In the genomic region with DNA sequence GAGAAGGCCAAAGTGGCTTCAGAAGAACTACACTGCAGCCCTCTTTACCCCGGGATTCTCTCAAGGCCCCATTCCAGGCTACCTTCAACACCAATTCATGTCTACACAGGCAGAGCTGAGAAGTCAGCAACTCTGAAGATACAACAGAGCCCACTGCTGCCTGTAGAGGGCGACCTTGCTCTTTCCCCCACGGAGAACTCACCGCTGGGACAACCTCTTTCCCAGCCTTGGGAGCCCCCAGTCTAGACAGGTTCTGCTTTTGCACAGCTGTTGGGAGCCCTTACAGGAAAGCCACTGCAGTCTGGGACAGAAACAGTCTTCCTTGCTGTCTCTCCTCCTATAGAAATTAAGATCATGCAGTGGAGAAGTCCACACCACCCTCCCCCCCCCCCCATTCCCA, we compare ENCODE assay signal across 8 mouse cellular contexts. TPM values are rescaled to one million over a fixed set of nuclear protein-coding genes. Genes with fewer than 3 reads are reported as not detected.
A peak's percentile ranks its signal among the peaks of the same experiment; 100 is the strongest.
DNase-seq lines count a peak whose midpoint lies in the region; ATAC-seq and TF ChIP-seq lines count a peak whose summit lies in the region.

No protein-coding gene starts in this region.

- no peaks in the 10 kb centered on the region for H3K79me2 ChIP-seq in heart, adult 2 months (replicated peaks; ENCODE audit: control insufficient read depth, insufficient read depth, low read length)

- WGBS in heart, adult 2 months = 7% methylated on average over 4 of the region's 4 CpGs
- 10% methylated on average over 4 of the region's 4 CpGs for whole genome bisulfite sequencing in heart, embryonic 10.5 days
- WGBS in kidney, adult 2 months = 5% methylated on average over 4 of the region's 4 CpGs
- WGBS in limb, embryonic 11.5 days = 9% methylated on average over 4 of the region's 4 CpGs
- WGBS in stomach, embryonic 16.5 days = 11% methylated on average over 4 of the region's 4 CpGs

- DNase-seq in heart, adult 2 months = peak; percentile 73 to 76
- DNase-seq in heart, embryonic 10.5 days (ENCODE audit: low spot score) = no peak
- peak; percentile 8 for DNase-seq in cerebellum, adult 11-12 months
- peak; percentile 61 to 69 for DNase-seq in frontal cortex, postnatal 25 days (ENCODE audit: low spot score in 2 of 2)
- peak; percentile 64 for DNase-seq in kidney, adult 2 months
- DNase-seq in limb, embryonic 11.5 days (ENCODE audit: low spot score) = peak; percentile 84
- peak; percentile 84 for DNase-seq in naive thymus-derived CD4-positive, alpha-beta T cell, adult 2 months (ENCODE audit: low read depth)

- intact Hi-C loops in heart, adult 2 months (cut with DNase I) = no loop called here

- H3K4me1 ChIP-seq in heart, adult 2 months (ENCODE audit: control insufficient read depth, insufficient read depth, low read length) = no peaks in the 10 kb centered on the region
- H3K4me1 ChIP-seq in heart, embryonic 10.5 days = 0 out of 2 replicates have a peak, but pooled peaks cover 4% of the 10 kb centered on the region
- H3K4me1 ChIP-seq in kidney, adult 2 months (ENCODE audit: control insufficient read depth, insufficient read depth, low read length) = no peaks in the 10 kb centered on the region
- H3K4me1 ChIP-seq in limb, embryonic 11.5 days (ENCODE audit: control insufficient read depth, insufficient read depth, low read length) = no peaks in the 10 kb centered on the region
- 0 out of 2 replicates have a peak, but pooled peaks cover 2% of the 10 kb centered on the region for H3K4me1 ChIP-seq in stomach, embryonic 16.5 days (ENCODE audit: control insufficient read depth, insufficient read depth, low read length)

- H3K27me3 ChIP-seq in heart, adult 2 months (ENCODE audit: control insufficient read depth, insufficient read depth, low read length) = no peaks in the 10 kb centered on the region
- peaks cover 11% of the 10 kb centered on the region; the same call in 1 of the 2 replicates for H3K27me3 ChIP-seq in heart, embryonic 10.5 days (ENCODE audit: insufficient read depth, poor library complexity, severe bottlenecking)
- no peaks in the 10 kb centered on the region for H3K27me3 ChIP-seq in kidney, adult 2 months (replicated peaks; ENCODE audit: control insufficient read depth, insufficient read depth, low read length)
- no peaks in the 10 kb centered on the region for H3K27me3 ChIP-seq in limb, embryonic 11.5 days (ENCODE audit: control insufficient read depth, insufficient read depth, low read length)
- H3K27me3 ChIP-seq in stomach, embryonic 16.5 days (ENCODE audit: control insufficient read depth, insufficient read depth, low read length) = no peaks in the 10 kb centered on the region

- 0 out of 2 replicates have a peak, but pooled peaks have one; percentile 45 for TF ChIP-seq EP300 in heart, adult 2 months (IDR thresholded peaks at IDR 0.05; ENCODE audit: insufficient read depth, low read depth, low read length)

- ATAC-seq in limb, embryonic 11.5 days (ENCODE audit: insufficient number of reproducible peaks, low FRiP score, low TSS enrichment, low read depth) = no peak
- peak; percentile 56; the same call in 1 of the 2 replicates for ATAC-seq in stomach, embryonic 16.5 days (ENCODE audit: insufficient read depth, low FRiP score)

- H3K9me3 ChIP-seq in heart, embryonic 10.5 days = no peaks in the 10 kb centered on the region
- no peaks in the 10 kb centered on the region for H3K9me3 ChIP-seq in limb, embryonic 11.5 days (ENCODE audit: control insufficient read depth, low read length)
- no peaks in the 10 kb centered on the region for H3K9me3 ChIP-seq in stomach, embryonic 16.5 days (replicated peaks; ENCODE audit: control insufficient read depth, low read length)

- H3K36me3 ChIP-seq in heart, adult 2 months (ENCODE audit: control insufficient read depth, insufficient read depth, low read length) = no peaks in the 10 kb centered on the region
- no peaks in the 10 kb centered on the region for H3K36me3 ChIP-seq in heart, embryonic 10.5 days
- H3K36me3 ChIP-seq in kidney, adult 2 months (ENCODE audit: control insufficient read depth, insufficient read depth, low read length) = no peaks in the 10 kb centered on the region
- H3K36me3 ChIP-seq in limb, embryonic 11.5 days (ENCODE audit: control insufficient read depth, insufficient read depth, low read length) = no peaks in the 10 kb centered on the region
- no peaks in the 10 kb centered on the region for H3K36me3 ChIP-seq in stomach, embryonic 16.5 days (ENCODE audit: control insufficient read depth, insufficient read depth, low read length)

- TF ChIP-seq CTCF in heart, adult 2 months (IDR thresholded peaks at IDR 0.05) = peak; percentile 83
- peak; percentile 85 for TF ChIP-seq CTCF in kidney, adult 2 months (conservative IDR thresholded peaks at IDR 0.05; ENCODE audit: insufficient read depth, insufficient read length, low read depth, low read length)

- H3K4me3 ChIP-seq in heart, adult 2 months = no peak overlapping the region
- no peak overlapping the region for H3K4me3 ChIP-seq in heart, embryonic 10.5 days
- H3K4me3 ChIP-seq in kidney, adult 2 months (ENCODE audit: insufficient read depth, low read depth, low read length) = no peak overlapping the region
- no peak overlapping the region for H3K4me3 ChIP-seq in limb, embryonic 11.5 days (ENCODE audit: low read depth, low read length)
- no peak overlapping the region for H3K4me3 ChIP-seq in stomach, embryonic 16.5 days (replicated peaks; ENCODE audit: low read length)

- no peak overlapping the region for H3K9ac ChIP-seq in heart, adult 2 months (ENCODE audit: low read depth, low read length)
- no peak overlapping the region for H3K9ac ChIP-seq in limb, embryonic 11.5 days (ENCODE audit: low read length)
- 0 out of 2 replicates have a peak overlapping the region, but pooled peaks have one; percentile 14 for H3K9ac ChIP-seq in stomach, embryonic 16.5 days (ENCODE audit: low read length)

- no peak overlapping the region for H3K4me2 ChIP-seq in limb, embryonic 11.5 days (ENCODE audit: low read depth, severe bottlenecking)
- H3K4me2 ChIP-seq in stomach, embryonic 16.5 days (ENCODE audit: low read depth, low read length) = no peak overlapping the region

- TF ChIP-seq POLR2A in heart, adult 2 months (IDR thresholded peaks at IDR 0.05; ENCODE audit: insufficient read depth, low read depth, low read length) = no peak
- no peak for TF ChIP-seq POLR2A in kidney, adult 2 months (IDR thresholded peaks at IDR 0.05; ENCODE audit: low read depth, low read length)

- no peak overlapping the region for H3K27ac ChIP-seq in heart, adult 2 months
- H3K27ac ChIP-seq in heart, embryonic 10.5 days = no peak overlapping the region
- H3K27ac ChIP-seq in kidney, adult 2 months (ENCODE audit: insufficient read depth, low read depth, low read length) = no peak overlapping the region
- H3K27ac ChIP-seq in limb, embryonic 11.5 days (replicated peaks; ENCODE audit: low read depth, low read length) = no peak overlapping the region
- no peak overlapping the region for H3K27ac ChIP-seq in stomach, embryonic 16.5 days (ENCODE audit: low read length)

RNA-seq across cellular contexts. Expression of a gene that starts 41.5 kb away (rescaled TPM):
- 10 to 100 TPM in 1 of 2 experiments, 1 to 10 TPM in 1; 8.5 to 15.4 TPM for total RNA-seq in heart, adult 2 months (2021)
- polyA plus RNA-seq in heart, adult 2 months (2012; rRNA removed) = 8.8 and 11.5 TPM in 2 replicates
- polyA plus RNA-seq in heart, embryonic 10.5 days (2016; fragmentation: Nextera tagmentation; extraction: Ambion mirVana) = 0.48 and 0.60 TPM in 2 replicates
- 2.0 TPM in 2 replicates for polyA plus RNA-seq in kidney, adult 2 months (2012; rRNA removed)
- polyA plus RNA-seq in limb, embryonic 11.5 days (2014; fragmentation: Nextera tagmentation; extraction: Ambion mirVana) = 0.76 and 1.2 TPM in 2 replicates
- polyA plus RNA-seq in stomach, embryonic 16.5 days (2015; fragmentation: Nextera tagmentation; extraction: Ambion mirVana) = 42.3 and 47.6 TPM in 2 replicates

RNA-seq across cellular contexts. Expression of a gene that starts 57.2 kb away (rescaled TPM):
- 1 to 10 TPM; 2.9 to 3.0 TPM for total RNA-seq in heart, adult 2 months (2021)
- polyA plus RNA-seq in heart, adult 2 months (2012; rRNA removed) = 0.94 and 1.3 TPM in 2 replicates
- 0.11 and 0.35 TPM in 2 replicates for polyA plus RNA-seq in heart, embryonic 10.5 days (2016; fragmentation: Nextera tagmentation; extraction: Ambion mirVana)
- 0.91 and 1.8 TPM in 2 replicates for polyA plus RNA-seq in kidney, adult 2 months (2012; rRNA removed)
- 0.30 and 0.36 TPM in 2 replicates for polyA plus RNA-seq in limb, embryonic 11.5 days (2014; fragmentation: Nextera tagmentation; extraction: Ambion mirVana)
- polyA plus RNA-seq in stomach, embryonic 16.5 days (2015; fragmentation: Nextera tagmentation; extraction: Ambion mirVana) = 1.00 and 1.6 TPM in 2 replicates
